10 mouse cellular contexts compared by ENCODE assay signal in the genomic region with DNA sequence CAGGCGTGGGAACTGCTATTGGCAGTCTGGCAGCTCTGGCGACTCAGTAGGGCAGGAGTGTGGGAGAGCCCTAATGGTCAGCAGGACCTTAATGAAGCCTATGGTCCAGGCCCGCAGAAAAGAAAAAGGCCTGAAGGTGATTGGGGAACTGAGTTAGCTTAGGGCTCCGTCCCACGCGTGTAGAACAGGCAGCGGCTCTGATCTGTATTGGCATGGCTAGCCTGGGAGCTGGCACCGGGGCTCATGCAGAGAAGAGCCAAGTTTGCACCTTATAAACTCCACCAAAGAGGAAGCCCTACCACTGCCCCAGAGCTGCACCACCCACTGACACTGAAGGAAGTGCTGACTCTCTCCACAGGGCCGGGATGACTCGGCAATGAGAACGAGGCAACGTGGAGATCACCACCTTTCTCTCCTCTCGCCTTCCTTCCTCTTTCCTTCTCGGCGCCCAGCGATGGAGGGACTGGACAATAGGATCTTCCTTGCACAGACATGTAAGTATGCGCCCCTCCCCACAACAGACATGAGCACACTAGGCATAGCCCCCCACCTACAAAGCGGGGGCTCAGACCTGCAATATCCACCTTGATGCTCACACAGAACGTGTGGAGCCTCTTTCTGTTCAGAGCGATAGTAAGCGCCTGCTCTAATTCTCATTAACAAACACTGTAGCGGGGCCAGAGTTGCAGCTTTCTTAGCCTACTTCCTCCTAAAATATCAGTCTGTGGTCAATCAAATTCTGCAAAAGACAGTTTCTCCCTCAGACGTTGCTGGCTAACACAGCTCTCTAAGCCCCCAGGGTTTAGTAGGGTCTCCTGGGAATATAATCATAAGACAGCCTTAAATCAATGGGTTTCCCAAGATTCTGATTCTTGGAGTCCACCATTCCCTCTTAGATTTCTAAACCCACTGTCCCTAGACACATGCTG.
DNase-seq lines count a peak whose midpoint lies in the region; ATAC-seq and TF ChIP-seq lines count a peak whose summit lies in the region.
"Had no signal": no experiment of that assay in that cellular context is flagged by ENCODE, and none has a peak within 500 bp of the region (broad histone marks: within the 10 kb centered on the region; RNA-seq: fewer than 3 reads in every experiment).

No protein-coding gene starts in this region.

- H3K36me3 ChIP-seq in intestine, embryonic 16.5 days (ENCODE audit: control insufficient read depth, insufficient read depth, low read length): no peaks in the 10 kb centered on the region
- no peaks in the 10 kb centered on the region for H3K36me3 ChIP-seq in intestine, postnatal 0 days (ENCODE audit: control insufficient read depth, insufficient read depth)
- H3K36me3 ChIP-seq: embryonic facial prominence, embryonic 13.5 days; intestine, embryonic 15.5 days had no signal

- H3K4me2 ChIP-seq in intestine, embryonic 16.5 days (ENCODE audit: low read depth, low read length): no peak overlapping the region
- no peak overlapping the region for H3K4me2 ChIP-seq in intestine, postnatal 0 days (replicated peaks; ENCODE audit: low read depth)
- H3K4me2 ChIP-seq: embryonic facial prominence, embryonic 13.5 days; intestine, embryonic 15.5 days had no signal

- TF ChIP-seq CTCF in intestine, postnatal 0 days (IDR thresholded peaks at IDR 0.05; ENCODE audit: low read depth): no peak

- no peaks in the 10 kb centered on the region for H3K9me3 ChIP-seq in intestine, embryonic 16.5 days (ENCODE audit: control insufficient read depth, low read length)
- no peaks in the 10 kb centered on the region for H3K9me3 ChIP-seq in intestine, postnatal 0 days (ENCODE audit: control insufficient read depth)
- H3K9me3 ChIP-seq: embryonic facial prominence, embryonic 13.5 days; intestine, embryonic 15.5 days had no signal

- intact Hi-C loops in left cerebral cortex, postnatal 10 days (cut with DNase I): no loop called here

- peak; percentile 70 for DNase-seq in thymus, postnatal 14 days
- no peak for DNase-seq in left cerebral cortex, postnatal 10 days (ENCODE audit: extremely low spot score in 1 of 2, low spot score in 2 of 2)
- no peak for DNase-seq in retina, postnatal 1 day
- DNase-seq in layer of hippocampus, adult 18-20 months (ENCODE audit: low spot score in 2 of 2): no peak

- H3K27me3 ChIP-seq in intestine, embryonic 16.5 days (replicated peaks; ENCODE audit: control insufficient read depth, insufficient read depth, low read length): no peaks in the 10 kb centered on the region
- no peaks in the 10 kb centered on the region for H3K27me3 ChIP-seq in intestine, postnatal 0 days (replicated peaks; ENCODE audit: control insufficient read depth, insufficient read depth, low read length)
- H3K27me3 ChIP-seq: embryonic facial prominence, embryonic 13.5 days; intestine, embryonic 15.5 days had no signal

- peak; percentile 58; the same call in 1 of the 2 replicates for ATAC-seq in intestine, embryonic 16.5 days
- no peak for ATAC-seq in intestine, postnatal 0 days
- ATAC-seq in granulocyte monocyte progenitor cell, adult 5-6 weeks (replicated peaks; ENCODE audit: poor library complexity, severe bottlenecking): peak; percentile 96
- ATAC-seq in megakaryocyte, adult 5-6 weeks (ENCODE audit: poor library complexity, severe bottlenecking): peak; percentile 93
- ATAC-seq: intestine, embryonic 15.5 days had no signal

- 80% methylated on average over 23 of the region's 23 CpGs for WGBS in intestine, embryonic 16.5 days
- 79% methylated on average over 23 of the region's 23 CpGs for WGBS in intestine, postnatal 0 days

- no peak overlapping the region for H3K9ac ChIP-seq in intestine, embryonic 16.5 days (ENCODE audit: low read depth, low read length)
- H3K9ac ChIP-seq in intestine, postnatal 0 days (ENCODE audit: low read depth, low read length): no peak overlapping the region
- H3K9ac ChIP-seq: embryonic facial prominence, embryonic 13.5 days; intestine, embryonic 15.5 days had no signal

- H3K4me3 ChIP-seq in intestine, embryonic 16.5 days (ENCODE audit: low read length): no peak overlapping the region
- no peak overlapping the region for H3K4me3 ChIP-seq in intestine, postnatal 0 days (ENCODE audit: low read depth, low read length)
- H3K4me3 ChIP-seq: embryonic facial prominence, embryonic 13.5 days; intestine, embryonic 15.5 days had no signal

- H3K4me1 ChIP-seq in intestine, embryonic 16.5 days (ENCODE audit: control insufficient read depth, insufficient read depth, low read length): no peaks in the 10 kb centered on the region
- no peaks in the 10 kb centered on the region for H3K4me1 ChIP-seq in intestine, postnatal 0 days (replicated peaks; ENCODE audit: control insufficient read depth, insufficient read depth, low read length)
- H3K4me1 ChIP-seq: intestine, embryonic 15.5 days had no signal

- H3K27ac ChIP-seq in intestine, embryonic 16.5 days (ENCODE audit: low read length): no peak overlapping the region
- no peak overlapping the region for H3K27ac ChIP-seq in intestine, postnatal 0 days (ENCODE audit: low read depth, low read length)
- H3K27ac ChIP-seq: embryonic facial prominence, embryonic 13.5 days; intestine, embryonic 15.5 days had no signal
